Mouse (Mus musculus): Measurements from ENCODE around the gene Mesd.

GRCm38 (mm10) chr7:83949662-83950061, 65.4 kb downstream of the Mesd start:
- no peak for TF ChIP-seq CTCF (IDR thresholded peaks at IDR 0.05)
- no peak for TF ChIP-seq EP300 (IDR thresholded peaks at IDR 0.05)

All from lung, postnatal 0 days (tissue).